Mouse (Mus musculus) cortical plate, adult 2 months (tissue): ENCODE measurements around the gene Ap5b1.

Experiments used
- CTCF ChIP-seq: fragments of 200-500 bp; IDR thresholded peaks from 2 replicates; pipeline ENCODE4 v1.5.1; 2011; ENCODE audit warnings: mild to moderate bottlenecking, control low read depth, low read length; ENCODE audit not compliant: insufficient read depth; ENCODE audit errors: extremely low read depth
- POLR2A ChIP-seq: fragments of 200-500 bp; IDR thresholded peaks from 2 replicates; pipeline ENCODE4 v1.6.1; 2011; ENCODE audit warnings: mild to moderate bottlenecking, low read length, control low read depth; ENCODE audit not compliant: insufficient read depth; ENCODE audit errors: extremely low read depth

GRCm38 (mm10) chr19:5589159-5589558 lies 21.3 kb downstream of the Ap5b1 start:
- no peak for TF ChIP-seq POLR2A
- no peak for TF ChIP-seq CTCF
